Mouse (Mus musculus) liver, embryonic 16.5 days (tissue): ENCODE results near the gene Itpr1. TPM values are rescaled to one million over a fixed set of nuclear protein-coding genes. Genes with fewer than 3 reads are reported as not detected.

Experiments
- ATAC-seq: fragments of 200-750 bp; cut with Nextera tagmentation; 2 replicates; pipeline ENCODE4 v1.8.0; 2017; ENCODE audit warnings: low read depth, mild to moderate bottlenecking, moderate number of reproducible peaks, moderate library complexity
- H3K27ac ChIP-seq: fragments of 300-500 bp; sonication (generic); 2 replicates; pipeline ENCODE4 v1.5.1; 2014; ENCODE audit warnings: mild to moderate bottlenecking, low read length
- H3K27me3 ChIP-seq: fragments of 300-500 bp; sonication (generic); 2 replicates; pipeline ENCODE4 v1.6.1; 2014; ENCODE audit warnings: low read depth, low read length, mixed read lengths; ENCODE audit not compliant: control insufficient read depth, insufficient read depth
- H3K36me3 ChIP-seq: fragments of 300-500 bp; sonication (generic); 2 replicates; pipeline ENCODE4 v1.6.1; 2014; ENCODE audit warnings: mild to moderate bottlenecking; ENCODE audit not compliant: control insufficient read depth, insufficient read depth
- H3K4me1 ChIP-seq: fragments of 300-500 bp; sonication (generic); 2 replicates; pipeline ENCODE4 v1.6.1; 2014; ENCODE audit warnings: low read depth, low read length, mixed read lengths; ENCODE audit not compliant: control insufficient read depth
- H3K4me2 ChIP-seq: fragments of 300-500 bp; sonication (generic); 2 replicates; pipeline ENCODE4 v1.6.1; 2014; ENCODE audit warnings: low read depth, low read length, mixed read lengths
- H3K4me3 ChIP-seq: fragments of 300-500 bp; sonication (generic); 2 replicates; pipeline ENCODE4 v1.5.1; 2014; ENCODE audit warnings: low read depth, mild to moderate bottlenecking, low read length
- H3K9ac ChIP-seq: fragments of 300-500 bp; sonication (generic); 2 replicates; pipeline ENCODE4 v1.6.1; 2014; ENCODE audit warnings: low read depth, low read length
- H3K9me3 ChIP-seq: fragments of 300-500 bp; sonication (generic); replicated peaks from 2 replicates; pipeline ENCODE4 v1.6.1; 2016; ENCODE audit warnings: low read length; ENCODE audit not compliant: control insufficient read depth
- WGBS: fragments of 180-500 bp; shearing (Covaris S2); extraction: QIAGEN DNeasy Blood & Tissue Kit; methylation state at CpG from one replicate; pipeline ENCODE4 v1.1.7; 2014; ENCODE audit not compliant: insufficient replicate concordance; 5-methylcytosine and 5-hydroxymethylcytosine counted together
- polyA plus RNA-seq: library from polyadenylated mRNA; unstranded; fragments of >200 nt; fragmentation: Nextera tagmentation; extraction: Ambion mirVana; gene quantifications from 2 replicates; pipeline ENCODE4 v1.2.1, GENCODE M21; 2015

The Itpr1 gene
- polyA plus RNA-seq, 1 experiment from 2014 or later: 2.9 TPM

- ATAC-seq: no peak
- Histone ChIP-seq H3K4me3 (no peak overlapping the region), H3K4me2 (no peak overlapping the region), H3K9ac (no peak overlapping the region), H3K27ac (peak overlapping the region; percentile 39; the same call in 1 of the 2 replicates), H3K36me3 (no peaks in the 10 kb centered on the region), H3K4me1 (peaks cover 3% of the 10 kb centered on the region; the same call in 1 of the 2 replicates), H3K9me3 (no peaks in the 10 kb centered on the region), H3K27me3 (no peaks in the 10 kb centered on the region)
- 62% methylated on average over 10 of the region's 10 CpGs for WGBS
Measured at GRCm38 (mm10) chr6:108274364-108275084, 61.6 kb downstream of the Itpr1 start.

- H3K9ac ChIP-seq: no peak overlapping the region
- peaks cover 3% of the 10 kb centered on the region; the same call in 1 of the 2 replicates for H3K4me1 ChIP-seq
- WGBS: 57% methylated on average over 12 of the region's 12 CpGs
- H3K4me3 ChIP-seq: no peak overlapping the region
- H3K27me3 ChIP-seq: no peaks in the 10 kb centered on the region
- no peaks in the 10 kb centered on the region for H3K9me3 ChIP-seq
- no peak overlapping the region for H3K4me2 ChIP-seq
- H3K36me3 ChIP-seq: no peaks in the 10 kb centered on the region
- no peak for ATAC-seq
- no peak overlapping the region for H3K27ac ChIP-seq
Measured at GRCm38 (mm10) chr6:108276880-108277507, 64.1 kb downstream of the Itpr1 start.

- Histone ChIP-seq H3K4me2 (no peak overlapping the region), H3K4me3 (no peak overlapping the region), H3K27ac (no peak overlapping the region), H3K4me1 (peaks cover 3% of the 10 kb centered on the region; the same call in 1 of the 2 replicates), H3K9ac (no peak overlapping the region), H3K9me3 (no peaks in the 10 kb centered on the region), H3K36me3 (no peaks in the 10 kb centered on the region), H3K27me3 (no peaks in the 10 kb centered on the region)
- 63% methylated on average over 12 of the region's 12 CpGs for WGBS
- ATAC-seq: no peak
Measured at GRCm38 (mm10) chr6:108277622-108278396, 64.9 kb downstream of the Itpr1 start.

GRCm38 (mm10) chr6:108278826-108279630, 66.1 kb downstream of the Itpr1 start:
- H3K27ac ChIP-seq: no peak overlapping the region
- peaks cover 3% of the 10 kb centered on the region; the same call in 1 of the 2 replicates for H3K4me1 ChIP-seq
- no peak for ATAC-seq
- WGBS: 64% methylated on average over 11 of the region's 11 CpGs
- H3K9ac ChIP-seq: no peak overlapping the region
- H3K36me3 ChIP-seq: no peaks in the 10 kb centered on the region
- H3K9me3 ChIP-seq: no peaks in the 10 kb centered on the region
- no peaks in the 10 kb centered on the region for H3K27me3 ChIP-seq
- H3K4me2 ChIP-seq: no peak overlapping the region
- no peak overlapping the region for H3K4me3 ChIP-seq

GRCm38 (mm10) chr6:108282131-108282530, 69.2 kb downstream of the Itpr1 start:
- Histone ChIP-seq H3K4me2 (no peak overlapping the region), H3K27ac (no peak overlapping the region), H3K9me3 (no peaks in the 10 kb centered on the region), H3K27me3 (no peaks in the 10 kb centered on the region), H3K9ac (no peak overlapping the region), H3K4me1 (no peaks in the 10 kb centered on the region), H3K36me3 (no peaks in the 10 kb centered on the region), H3K4me3 (no peak overlapping the region)
- WGBS: 53% methylated on average over 4 of the region's 4 CpGs
- ATAC-seq: no peak

- Histone ChIP-seq H3K4me3 (no peak overlapping the region), H3K4me2 (no peak overlapping the region), H3K27me3 (no peaks in the 10 kb centered on the region), H3K27ac (no peak overlapping the region), H3K9me3 (no peaks in the 10 kb centered on the region), H3K9ac (no peak overlapping the region), H3K4me1 (no peaks in the 10 kb centered on the region), H3K36me3 (no peaks in the 10 kb centered on the region)
- no peak for ATAC-seq
- 69% methylated on average over 3 of the region's 3 CpGs for WGBS
Measured at GRCm38 (mm10) chr6:108282621-108283020, 69.7 kb downstream of the Itpr1 start.

- Histone ChIP-seq H3K36me3 (no peaks in the 10 kb centered on the region), H3K4me2 (no peak overlapping the region), H3K4me1 (no peaks in the 10 kb centered on the region), H3K4me3 (no peak overlapping the region), H3K9me3 (no peaks in the 10 kb centered on the region), H3K9ac (no peak overlapping the region), H3K27ac (no peak overlapping the region), H3K27me3 (no peaks in the 10 kb centered on the region)
- no peak for ATAC-seq
- WGBS: 72% methylated on average over 3 of the region's 3 CpGs
Measured at GRCm38 (mm10) chr6:108284688-108285087, 71.8 kb downstream of the Itpr1 start.

GRCm38 (mm10) chr6:108288979-108289378, 76.1 kb downstream of the Itpr1 start:
- no peaks in the 10 kb centered on the region for H3K9me3 ChIP-seq
- no peak overlapping the region for H3K4me3 ChIP-seq
- ATAC-seq: no peak
- no peak overlapping the region for H3K9ac ChIP-seq
- no peaks in the 10 kb centered on the region for H3K4me1 ChIP-seq
- no peak overlapping the region for H3K4me2 ChIP-seq
- H3K27ac ChIP-seq: no peak overlapping the region
- no peaks in the 10 kb centered on the region for H3K36me3 ChIP-seq
- H3K27me3 ChIP-seq: no peaks in the 10 kb centered on the region
- 58% methylated on average over 3 of the region's 3 CpGs for WGBS
